Mouse (Mus musculus): ENCODE data around the gene Lrrtm1.

The Lrrtm1 gene

DNA sequence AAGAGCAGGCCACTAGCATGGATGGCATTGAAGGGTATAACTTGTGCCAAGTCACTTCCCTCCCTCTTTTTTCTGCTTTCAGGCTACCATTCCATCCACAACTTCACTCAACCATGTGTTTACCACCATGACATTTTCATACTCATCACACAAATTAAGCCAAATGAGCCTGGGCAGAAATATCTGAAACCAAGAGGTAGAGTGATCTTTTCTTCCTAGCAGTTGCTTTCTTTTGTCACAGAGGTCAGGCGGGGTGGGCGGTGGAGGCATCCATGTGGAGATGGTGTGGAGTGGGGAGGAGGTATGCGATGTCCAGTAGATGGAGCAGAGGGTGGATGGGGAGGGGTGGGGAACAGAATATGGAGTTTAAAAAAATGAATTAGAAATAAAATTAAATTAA lies 64.3 kb downstream of the Lrrtm1 start:
- no peak for DNase-seq (ENCODE audit: low read depth)

All from 416B (cell line).